Mouse (Mus musculus): Measurements from ENCODE around the gene Gm10300. TPM values are rescaled to one million over a fixed set of nuclear protein-coding genes. Genes with fewer than 3 reads are reported as not detected.

The Gm10300 gene
- total RNA-seq, 2 experiments from 2014 or later, result 0.31 TPM; not detected in 1

GRCm38 (mm10) chr4:132076480-132077405 is 2.2 kb downstream of the Gm10300 start:
- peak; percentile 5; the same call in 1 of the 2 replicates for ATAC-seq (replicated peaks; ENCODE audit: poor library complexity, severe bottlenecking)

- no peak for ATAC-seq (replicated peaks; ENCODE audit: poor library complexity, severe bottlenecking)
Observed at GRCm38 (mm10) chr4:132077445-132077844, 2.9 kb downstream of the Gm10300 start.

- peak; percentile 57 for ATAC-seq (replicated peaks; ENCODE audit: poor library complexity, severe bottlenecking)
Observed at GRCm38 (mm10) chr4:132078296-132078714, 3.8 kb downstream of the Gm10300 start.

- peak; percentile 6; the same call in 1 of the 2 replicates for ATAC-seq (replicated peaks; ENCODE audit: poor library complexity, severe bottlenecking)
Observed at GRCm38 (mm10) chr4:132079555-132080275, 5.2 kb downstream of the Gm10300 start.

- ATAC-seq (replicated peaks; ENCODE audit: poor library complexity, severe bottlenecking), result no peak
Observed at GRCm38 (mm10) chr4:132080492-132080983, 6.0 kb downstream of the Gm10300 start.

GRCm38 (mm10) chr4:132085114-132085513 is 10.6 kb downstream of the Gm10300 start:
- peak; percentile 50 for ATAC-seq (replicated peaks; ENCODE audit: poor library complexity, severe bottlenecking)

- ATAC-seq (replicated peaks; ENCODE audit: poor library complexity, severe bottlenecking), result peak; percentile 62
Observed at GRCm38 (mm10) chr4:132088921-132089320, 14.4 kb downstream of the Gm10300 start.

GRCm38 (mm10) chr4:132093136-132093535 is 18.6 kb downstream of the Gm10300 start:
- ATAC-seq (replicated peaks; ENCODE audit: poor library complexity, severe bottlenecking), result no peak

GRCm38 (mm10) chr4:132093928-132094327 is 19.4 kb downstream of the Gm10300 start:
- no peak for ATAC-seq (replicated peaks; ENCODE audit: poor library complexity, severe bottlenecking)

- no peak for ATAC-seq (replicated peaks; ENCODE audit: poor library complexity, severe bottlenecking)
Observed at GRCm38 (mm10) chr4:132095043-132095442, 20.5 kb downstream of the Gm10300 start.

- ATAC-seq (replicated peaks; ENCODE audit: poor library complexity, severe bottlenecking), result no peak
Observed at GRCm38 (mm10) chr4:132099548-132099947, 25.1 kb downstream of the Gm10300 start.

- ATAC-seq (replicated peaks; ENCODE audit: poor library complexity, severe bottlenecking), result no peak
Observed at GRCm38 (mm10) chr4:132101152-132101551, 26.7 kb downstream of the Gm10300 start.

GRCm38 (mm10) chr4:132108221-132108620 is 33.7 kb downstream of the Gm10300 start:
- ATAC-seq (replicated peaks; ENCODE audit: poor library complexity, severe bottlenecking), result no peak

GRCm38 (mm10) chr4:132111227-132111626 is 36.7 kb downstream of the Gm10300 start:
- no peak for ATAC-seq (replicated peaks; ENCODE audit: poor library complexity, severe bottlenecking)

GRCm38 (mm10) chr4:132113411-132114095 is 39.1 kb downstream of the Gm10300 start:
- peak; percentile 61 for ATAC-seq (replicated peaks; ENCODE audit: poor library complexity, severe bottlenecking)

GRCm38 (mm10) chr4:132116315-132116714 is 41.8 kb downstream of the Gm10300 start:
- no peak for ATAC-seq (replicated peaks; ENCODE audit: poor library complexity, severe bottlenecking)

- ATAC-seq (replicated peaks; ENCODE audit: poor library complexity, severe bottlenecking), result no peak
Observed at GRCm38 (mm10) chr4:132119566-132119965, 45.1 kb downstream of the Gm10300 start.

- ATAC-seq (replicated peaks; ENCODE audit: poor library complexity, severe bottlenecking), result no peak
Observed at GRCm38 (mm10) chr4:132121674-132122073, 47.2 kb downstream of the Gm10300 start.

- no peak for ATAC-seq (replicated peaks; ENCODE audit: poor library complexity, severe bottlenecking)
Observed at GRCm38 (mm10) chr4:132123166-132123565, 48.7 kb downstream of the Gm10300 start.
